Mouse (Mus musculus) lung, postnatal 4 days (tissue): ENCODE measurements around the gene Maco1.
A peak's percentile ranks its signal among the peaks of the same experiment; 100 is the strongest.

ENCODE experiments used
- DNase-seq, 2 experiments: peaks; one replicate each; pipeline ENCODE4 v3.0.0; 2021

Maco1 gene

GRCm38 (mm10) chr4:134769081-134769811, 83.9 kb downstream of the Maco1 start:
- peak in 1 of 2 experiments; percentile 26 for DNase-seq

DNA sequence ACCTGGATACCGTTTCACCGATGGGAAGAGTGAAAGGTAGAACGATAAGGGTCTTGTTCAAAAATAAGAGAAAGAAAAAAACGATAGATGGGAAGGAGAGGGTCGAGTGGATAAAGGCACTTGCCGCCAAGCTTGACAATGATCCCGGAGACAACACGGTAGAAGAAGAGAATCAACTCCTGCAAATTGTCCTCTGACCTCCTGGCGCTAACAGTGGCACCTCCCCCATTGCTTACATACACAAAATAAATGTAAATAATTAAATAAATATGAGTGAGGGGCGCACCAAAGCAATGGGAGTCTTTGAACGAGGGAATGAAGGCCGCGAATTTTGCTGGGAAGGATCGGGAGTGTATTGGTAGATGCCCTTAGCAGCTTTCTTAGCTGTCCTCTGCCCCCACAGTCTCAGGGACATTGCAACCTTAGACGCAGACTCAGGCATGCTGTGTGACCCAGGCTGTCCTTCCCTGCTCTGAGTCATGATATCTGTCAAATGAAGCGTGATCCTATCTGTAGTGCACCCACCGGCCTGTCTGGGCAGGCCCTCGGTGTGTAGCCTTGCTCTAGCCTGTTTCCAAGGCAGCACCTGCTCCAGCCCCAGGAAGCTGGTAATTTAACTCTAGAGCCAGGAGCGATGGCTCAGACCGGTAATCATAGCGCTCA, 84.8 kb downstream of the Maco1 start:
- DNase-seq, result no peak

GRCm38 (mm10) chr4:134767426-134768225, 85.5 kb downstream of the Maco1 start, which contains the start of gene Ldlrap1:
Gene Ldlrap1 (minus strand): TSS chr4:134768024.
- peak; percentile 89 for DNase-seq

GRCm38 (mm10) chr4:134766904-134767425, 86.2 kb downstream of the Maco1 start:
- peak; percentile 69 to 79 for DNase-seq

DNA sequence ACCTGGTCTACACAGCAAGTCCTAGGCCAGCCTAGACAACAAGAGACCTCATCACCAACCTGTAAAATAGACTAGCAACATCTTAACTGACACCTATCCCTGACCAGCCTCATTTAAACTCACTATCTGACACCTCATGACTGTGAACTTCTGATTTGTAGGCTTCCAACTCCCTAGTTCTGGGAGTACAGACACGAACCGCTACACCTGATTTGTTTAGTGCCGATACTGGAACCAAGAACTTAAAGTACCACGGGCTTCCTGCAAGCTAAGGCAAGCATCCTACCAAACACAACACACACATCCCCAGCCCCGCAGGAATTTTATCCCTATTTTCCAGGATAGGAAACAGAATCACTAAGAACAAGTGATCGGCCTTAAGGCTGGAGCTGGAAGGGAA, 86.9 kb downstream of the Maco1 start:
- DNase-seq, result no peak

DNA sequence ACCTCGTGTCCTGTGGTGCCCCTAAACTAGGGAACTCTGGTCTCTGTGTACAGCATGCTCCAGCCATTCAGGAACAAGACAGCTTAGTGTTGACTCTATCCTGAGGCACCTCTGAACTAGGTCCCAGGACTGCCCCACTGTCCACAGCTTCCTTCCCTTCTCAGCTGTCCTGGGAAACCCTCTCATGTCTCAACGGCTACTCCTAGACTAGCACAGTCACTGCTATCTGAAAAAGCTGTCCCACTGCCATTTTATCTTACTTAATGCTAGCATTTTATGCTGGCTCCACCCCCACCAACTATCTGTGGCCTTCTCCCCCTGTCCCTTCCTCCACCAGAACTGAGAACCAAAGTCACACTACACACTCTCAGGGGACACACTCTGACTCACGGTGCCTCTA, 88.8 kb downstream of the Maco1 start:
- no peak for DNase-seq

GRCm38 (mm10) chr4:134762360-134762759, 90.8 kb downstream of the Maco1 start:
- peak; percentile 60 to 71 for DNase-seq

- peak; percentile 91 to 92 for DNase-seq
These were observed 92.3 kb downstream of the Maco1 start for GRCm38 (mm10) chr4:134760793-134761201.

GRCm38 (mm10) chr4:134760281-134760680, 92.9 kb downstream of the Maco1 start:
- DNase-seq, result peak in 1 of 2 experiments; percentile 44

DNA sequence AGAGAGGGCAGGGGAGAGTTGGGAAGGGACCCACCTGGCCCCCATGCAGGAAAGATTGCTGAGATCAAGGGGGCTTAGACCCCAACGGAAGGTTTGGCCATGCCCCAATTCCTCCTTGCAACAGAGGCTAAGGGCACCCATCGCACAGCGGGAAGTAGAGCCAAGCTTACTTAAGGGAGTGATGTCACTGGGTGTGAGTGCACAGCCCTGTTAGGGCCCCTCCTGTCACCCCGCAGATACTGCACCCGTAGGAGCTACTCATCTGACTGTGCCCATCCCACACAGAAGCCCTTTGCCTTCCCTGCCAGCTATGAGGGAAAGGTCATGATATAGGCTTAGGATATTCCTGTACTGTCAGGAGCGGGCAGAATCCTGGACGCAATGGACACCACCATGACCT, 93.6 kb downstream of the Maco1 start:
- DNase-seq, result peak; percentile 47 to 58

GRCm38 (mm10) chr4:134758922-134759321, 94.2 kb downstream of the Maco1 start:
- peak in 1 of 2 experiments; percentile 25 for DNase-seq

DNA sequence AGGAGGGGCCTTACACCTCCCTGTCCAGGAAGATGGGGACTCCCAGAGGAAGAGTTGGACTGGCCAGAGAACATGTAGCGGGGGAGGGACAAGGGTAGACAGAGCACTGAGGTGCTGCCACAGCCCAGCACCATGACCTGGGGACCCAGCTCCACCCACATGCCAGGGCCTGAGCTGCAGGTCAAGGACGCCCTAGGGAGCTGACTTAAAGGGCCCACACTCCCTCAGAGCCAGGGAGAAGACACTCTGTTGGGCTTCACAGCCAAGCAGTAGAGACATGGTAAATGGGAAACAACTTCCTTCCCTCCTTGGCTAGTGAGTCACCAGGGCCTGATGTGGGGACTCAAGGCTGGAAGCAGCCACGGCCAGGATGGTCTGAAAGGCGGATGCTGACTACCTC, 94.8 kb downstream of the Maco1 start:
- DNase-seq, result peak in 1 of 2 experiments; percentile 23

- DNase-seq, result no peak
These were observed 96.2 kb downstream of the Maco1 start for GRCm38 (mm10) chr4:134756953-134757352.

- peak in 1 of 2 experiments; percentile 27 for DNase-seq
These were observed 98.2 kb downstream of the Maco1 start for GRCm38 (mm10) chr4:134754941-134755340.

- DNase-seq, result peak in 1 of 2 experiments; percentile 51
These were observed 98.8 kb downstream of the Maco1 start for GRCm38 (mm10) chr4:134754371-134754770.

GRCm38 (mm10) chr4:134753516-134754261, 99.5 kb downstream of the Maco1 start:
- peak in 1 of 2 experiments; percentile 44 for DNase-seq

- peak; percentile 56 to 78 for DNase-seq
These were observed 100.2 kb downstream of the Maco1 start for GRCm38 (mm10) chr4:134752911-134753426.
